Mouse (Mus musculus) olfactory bulb, adult 2 months (tissue): Measurements from ENCODE around the gene Cntf. TPM values are rescaled to one million over a fixed set of nuclear protein-coding genes. Genes with fewer than 3 reads are reported as not detected.

Source experiments
- H3K27ac ChIP-seq: fragments of 200-500 bp; 2 replicates; pipeline ENCODE4 v1.5.1; 2012; ENCODE audit warnings: low read depth, low read length; ENCODE audit not compliant: insufficient read depth
- H3K4me1 ChIP-seq: fragments of 200-500 bp; 2 replicates; pipeline ENCODE4 v1.6.1; 2012; ENCODE audit warnings: low read length; ENCODE audit not compliant: control insufficient read depth, insufficient read depth
- H3K4me3 ChIP-seq: fragments of 200-500 bp; 2 replicates; pipeline ENCODE4 v1.5.1; 2012; ENCODE audit warnings: mild to moderate bottlenecking, low read depth, low read length, moderate library complexity; ENCODE audit not compliant: insufficient read depth
- CTCF ChIP-seq: fragments of 200-500 bp; IDR thresholded peaks from 2 replicates; pipeline ENCODE4 v1.5.1; 2012; ENCODE audit warnings: low read depth, mild to moderate bottlenecking, low read length, moderate library complexity; ENCODE audit not compliant: insufficient read depth
- POLR2A ChIP-seq: fragments of 200-500 bp; IDR thresholded peaks from 2 replicates; pipeline ENCODE4 v1.6.1; 2012; ENCODE audit warnings: mild to moderate bottlenecking, low read depth, low read length, moderate library complexity; ENCODE audit not compliant: insufficient read depth
- WGBS: fragments of 180-500 bp; shearing (Covaris S2); methylation state at CpG from one replicate; pipeline ENCODE4 v1.1.7; 2018; 5-methylcytosine and 5-hydroxymethylcytosine counted together
- polyA plus RNA-seq: library from polyadenylated mRNA; stranded (reverse); fragments of >200 nt; gene quantifications from 2 replicates; pipeline ENCODE4 v1.2.4, GENCODE M21; 2012; ENCODE audit warnings: low replicate concordance; ENCODE audit not compliant: missing spikeins, insufficient read depth, insufficient read length

Gene Cntf
- polyA plus RNA-seq = not detected in 2 replicates

- Histone ChIP-seq H3K4me3 (no peak within 1 kb of the TSS), H3K27ac (no peak within 1 kb of the TSS), H3K4me1 (no peaks in the 10 kb centered on the region)
- WGBS = 64% methylated on average over 7 of the region's 7 CpGs
- TF ChIP-seq POLR2A = no peak
- TF ChIP-seq CTCF = no peak
Measured at GRCm38 (mm10) chr19:12765308-12765707, at the start of gene Cntf. Cntf (minus strand) TSS chr19:12765632.

GRCm38 (mm10) chr19:12813883-12814282 is 48.5 kb upstream of the Cntf start:
- 91% methylated on average over 1 of the region's 1 CpGs for WGBS
- Histone ChIP-seq H3K4me3 (no peak overlapping the region), H3K27ac (no peak overlapping the region), H3K4me1 (no peaks in the 10 kb centered on the region)
- TF ChIP-seq CTCF (no peak), POLR2A (no peak)

DNA sequence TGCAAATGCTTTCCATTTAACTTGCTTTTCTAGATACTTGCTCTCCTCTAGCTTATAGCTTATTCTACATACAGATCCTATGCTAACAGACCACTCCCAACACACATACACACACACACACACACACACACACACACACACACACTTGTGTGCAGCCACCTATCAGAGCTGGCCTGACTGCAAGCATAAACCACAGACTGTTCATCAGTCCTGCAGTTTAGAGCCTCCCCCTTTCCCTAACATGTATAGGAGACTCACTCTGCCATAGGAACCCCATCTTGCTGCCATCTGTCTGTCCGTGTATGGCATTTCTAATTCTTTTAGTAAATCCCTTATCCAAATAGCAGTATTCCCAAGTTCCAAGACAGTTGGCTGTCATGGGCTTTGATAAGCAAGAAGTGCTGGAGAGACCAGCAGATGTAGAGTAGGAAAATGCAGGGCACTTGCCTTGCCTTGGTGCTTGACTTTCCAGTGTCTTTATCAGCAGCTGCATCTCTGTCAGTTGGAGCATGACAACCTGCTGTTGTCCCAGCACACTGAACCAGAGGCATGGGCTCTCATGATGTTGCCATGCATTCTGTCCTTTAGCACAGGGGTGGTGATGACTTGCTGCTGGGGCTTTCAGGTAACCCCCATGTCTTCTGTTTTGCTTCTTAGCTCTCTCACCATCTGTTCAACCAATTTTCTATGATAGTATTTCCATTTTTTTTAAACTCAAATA is 47.4 kb upstream of the Cntf start:
- Histone ChIP-seq H3K4me1 (no peaks in the 10 kb centered on the region), H3K4me3 (no peak overlapping the region), H3K27ac (no peak overlapping the region)
- TF ChIP-seq CTCF (no peak), POLR2A (no peak)
- WGBS = 78% methylated on average over 1 of the region's 1 CpGs

DNA sequence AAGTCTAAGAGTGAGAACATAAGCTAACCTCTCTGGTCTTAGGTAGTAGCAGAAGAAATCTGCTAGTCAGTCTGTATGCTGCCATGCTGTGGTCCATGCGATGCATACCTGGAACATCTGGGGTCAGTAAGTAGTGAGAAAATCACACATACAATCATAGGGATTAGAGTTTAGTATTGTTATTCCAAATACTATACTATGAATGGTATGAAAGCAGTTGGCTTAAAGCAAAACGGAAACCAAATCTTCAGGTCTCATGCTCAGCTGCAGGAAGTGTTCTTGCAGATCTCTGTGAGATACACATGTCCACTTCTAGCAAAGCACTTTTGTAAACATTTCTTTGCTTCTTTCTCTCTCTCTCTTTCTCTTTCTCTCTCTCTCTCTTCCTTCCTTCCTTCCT is 40.8 kb upstream of the Cntf start:
- no peaks in the 10 kb centered on the region for H3K4me1 ChIP-seq
- WGBS = 74% methylated on average over 2 of the region's 2 CpGs
- TF ChIP-seq POLR2A (no peak), CTCF (no peak)
- H3K27ac ChIP-seq = no peak overlapping the region
- no peak overlapping the region for H3K4me3 ChIP-seq

- no peak overlapping the region for H3K4me3 ChIP-seq
- H3K4me1 ChIP-seq = no peaks in the 10 kb centered on the region
- no peak overlapping the region for H3K27ac ChIP-seq
- no peak for TF ChIP-seq POLR2A
- TF ChIP-seq CTCF = no peak
- WGBS = 90% methylated on average over 3 of the region's 3 CpGs
Measured at GRCm38 (mm10) chr19:12805730-12806129, 40.3 kb upstream of the Cntf start.

GRCm38 (mm10) chr19:12804237-12804636 is 38.8 kb upstream of the Cntf start:
- WGBS = 84% methylated on average over 1 of the region's 1 CpGs
- H3K4me3 ChIP-seq = no peak overlapping the region
- no peaks in the 10 kb centered on the region for H3K4me1 ChIP-seq
- no peak for TF ChIP-seq POLR2A
- TF ChIP-seq CTCF = no peak
- H3K27ac ChIP-seq = no peak overlapping the region

DNA sequence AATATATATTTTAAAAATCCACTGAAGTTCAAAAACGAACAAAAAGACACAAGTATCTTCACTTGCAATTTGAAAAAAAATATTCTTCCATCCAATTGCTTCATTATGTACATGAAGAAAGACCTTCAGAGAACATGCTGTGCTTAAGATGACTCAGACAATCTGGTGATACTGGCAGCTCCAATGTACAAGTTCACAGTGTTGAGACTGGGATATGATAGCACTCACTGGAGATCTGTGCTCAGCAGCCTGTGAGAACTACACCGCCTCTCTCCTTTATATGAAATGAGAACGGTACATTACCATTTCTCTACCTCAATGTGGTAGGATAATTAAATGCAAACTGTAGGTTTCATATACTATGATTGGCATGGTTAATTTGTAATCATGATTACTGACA is 37.4 kb upstream of the Cntf start:
- Histone ChIP-seq H3K4me3 (no peak overlapping the region), H3K27ac (no peak overlapping the region), H3K4me1 (no peaks in the 10 kb centered on the region)
- 70% methylated on average over 3 of the region's 3 CpGs for WGBS
- TF ChIP-seq POLR2A = no peak
- no peak for TF ChIP-seq CTCF

DNA sequence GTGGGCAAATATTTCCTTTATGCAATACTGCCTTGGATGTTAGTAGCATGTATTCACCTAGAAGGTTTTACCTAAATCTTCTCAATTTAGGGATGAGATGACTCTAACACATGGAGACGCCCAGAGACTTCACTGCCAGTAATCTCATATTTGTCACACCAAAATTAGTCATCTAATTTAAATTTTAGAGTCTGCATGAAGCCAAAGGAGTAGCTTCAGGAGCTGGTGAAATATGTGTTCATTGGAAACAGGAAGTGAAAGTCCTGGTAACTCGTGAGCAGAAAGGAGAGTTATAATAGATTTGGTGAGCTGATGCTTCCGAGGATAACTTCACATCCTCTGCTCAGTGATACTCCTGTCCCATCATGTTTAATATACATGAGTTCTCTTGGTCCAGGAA is 35.6 kb upstream of the Cntf start:
- no peak for TF ChIP-seq CTCF
- no peak for TF ChIP-seq POLR2A
- no peak overlapping the region for H3K27ac ChIP-seq
- 77% methylated on average over 3 of the region's 3 CpGs for WGBS
- H3K4me3 ChIP-seq = no peak overlapping the region
- no peaks in the 10 kb centered on the region for H3K4me1 ChIP-seq

- no peak overlapping the region for H3K27ac ChIP-seq
- TF ChIP-seq CTCF = no peak
- TF ChIP-seq POLR2A = no peak
- 72% methylated on average over 2 of the region's 2 CpGs for WGBS
- no peaks in the 10 kb centered on the region for H3K4me1 ChIP-seq
- H3K4me3 ChIP-seq = no peak overlapping the region
Measured at GRCm38 (mm10) chr19:12800621-12801020, 35.2 kb upstream of the Cntf start.
